Mouse (Mus musculus) lung, embryonic 14.5 days (tissue): ENCODE results near the gene Slitrk5. TPM values are rescaled to one million over a fixed set of nuclear protein-coding genes. Genes with fewer than 3 reads are reported as not detected.
A peak's percentile ranks its signal among the peaks of the same experiment; 100 is the strongest.
"Not testable (repeated sequence)": the region's sequence is repeated elsewhere in the genome, so short reads cannot be mapped to it uniquely, and the experiment has no call there.

Source experiments
- ATAC-seq: fragments of 200-750 bp; cut with Nextera tagmentation; 2 replicates; pipeline ENCODE4 v1.8.0; 2017; ENCODE audit warnings: mild to moderate bottlenecking, moderate TSS enrichment, moderate library complexity; ENCODE audit not compliant: insufficient read depth
- DNase-seq: peaks from one replicate; pipeline ENCODE4 v3.0.0-alpha.2; 2015
- H3K27ac ChIP-seq: fragments of 300-500 bp; sonication (generic); 2 replicates; pipeline ENCODE4 v1.5.1; 2014; ENCODE audit warnings: low read depth, mild to moderate bottlenecking, moderate library complexity
- H3K27me3 ChIP-seq: fragments of 300-500 bp; sonication (generic); 2 replicates; pipeline ENCODE4 v1.6.1; 2014; ENCODE audit warnings: low read length, control low read depth; ENCODE audit not compliant: insufficient read depth
- H3K36me3 ChIP-seq: fragments of 300-500 bp; sonication (generic); 2 replicates; pipeline ENCODE4 v1.6.1; 2014; ENCODE audit warnings: control low read depth; ENCODE audit not compliant: insufficient read depth
- H3K4me1 ChIP-seq: fragments of 300-500 bp; sonication (generic); 2 replicates; pipeline ENCODE4 v1.6.1; 2014; ENCODE audit warnings: antibody characterized with exemption, control low read depth; ENCODE audit not compliant: insufficient read depth
- H3K4me2 ChIP-seq: fragments of 300-500 bp; sonication (generic); 2 replicates; pipeline ENCODE4 v1.6.1; 2014; ENCODE audit warnings: mild to moderate bottlenecking
- H3K4me3 ChIP-seq: fragments of 300-500 bp; sonication (generic); 2 replicates; pipeline ENCODE4 v1.5.1; 2014; ENCODE audit warnings: low read depth, low read length
- H3K9ac ChIP-seq: fragments of 300-500 bp; sonication (generic); 2 replicates; pipeline ENCODE4 v1.6.1; 2014
- H3K9me3 ChIP-seq: fragments of 300-500 bp; sonication (generic); 2 replicates; pipeline ENCODE4 v1.6.1; 2016; ENCODE audit warnings: low read depth, low read length, control low read depth
- CTCF ChIP-seq: IDR thresholded peaks from 2 replicates; pipeline ENCODE4 v1.5.1; 2016; ENCODE audit warnings: antibody characterized with exemption, low read depth
- WGBS: fragments of 180-500 bp; shearing (Covaris S2); extraction: QIAGEN DNeasy Blood & Tissue Kit; methylation state at CpG from one replicate; pipeline ENCODE4 v1.1.7; 2014; 5-methylcytosine and 5-hydroxymethylcytosine counted together
- polyA plus RNA-seq: library from polyadenylated mRNA; unstranded; fragments of >200 nt; fragmentation: Nextera tagmentation; extraction: Ambion mirVana; gene quantifications from 2 replicates; pipeline ENCODE4 v1.2.1, GENCODE M21; 2014

The Slitrk5 gene
- polyA plus RNA-seq, 1 experiment from 2014 or later = 0.47 TPM

GRCm38 (mm10) chr14:111680271-111680670 lies 5.4 kb downstream of the Slitrk5 start:
- no peaks in the 10 kb centered on the region for H3K9me3 ChIP-seq
- H3K4me1 ChIP-seq = no peaks in the 10 kb centered on the region
- 57% methylated on average over 8 of the region's 8 CpGs for WGBS
- no peak for ATAC-seq
- peak; percentile 6 for DNase-seq
- no peak overlapping the region for H3K9ac ChIP-seq
- no peaks in the 10 kb centered on the region for H3K36me3 ChIP-seq
- no peak overlapping the region for H3K4me2 ChIP-seq
- H3K27ac ChIP-seq = no peak overlapping the region
- TF ChIP-seq CTCF = no peak
- no peak overlapping the region for H3K4me3 ChIP-seq
- peaks cover 43% of the 10 kb centered on the region for H3K27me3 ChIP-seq

GRCm38 (mm10) chr14:111681092-111681708 lies 6.3 kb downstream of the Slitrk5 start:
- H3K4me2 ChIP-seq = peak overlapping the region; percentile 90
- peak overlapping the region; percentile 39 for H3K9ac ChIP-seq
- H3K36me3 ChIP-seq = no peaks in the 10 kb centered on the region
- peak overlapping the region; percentile 45 for H3K4me3 ChIP-seq
- no peak for TF ChIP-seq CTCF
- DNase-seq (peak; percentile 36), ATAC-seq (peak; percentile 35)
- H3K9me3 ChIP-seq = no peaks in the 10 kb centered on the region
- under 1% methylated on average over 38 of the region's 38 CpGs for WGBS
- no peak overlapping the region for H3K27ac ChIP-seq
- peaks cover 43% of the 10 kb centered on the region for H3K27me3 ChIP-seq
- no peaks in the 10 kb centered on the region for H3K4me1 ChIP-seq

- H3K4me3 ChIP-seq = peak overlapping the region; percentile 45
- H3K27ac ChIP-seq = no peak overlapping the region
- H3K9me3 ChIP-seq = no peaks in the 10 kb centered on the region
- no peaks in the 10 kb centered on the region for H3K4me1 ChIP-seq
- no peak for TF ChIP-seq CTCF
- H3K36me3 ChIP-seq = no peaks in the 10 kb centered on the region
- DNase-seq (peak; percentile 25), ATAC-seq (no peak)
- peak overlapping the region; percentile 90 for H3K4me2 ChIP-seq
- 4% methylated on average over 13 of the region's 13 CpGs for WGBS
- H3K9ac ChIP-seq = peak overlapping the region; percentile 39
- peaks cover 40% of the 10 kb centered on the region for H3K27me3 ChIP-seq
These were observed 6.9 kb downstream of the Slitrk5 start for GRCm38 (mm10) chr14:111681773-111682172.

- H3K36me3 ChIP-seq = no peaks in the 10 kb centered on the region
- no peaks in the 10 kb centered on the region for H3K9me3 ChIP-seq
- ATAC-seq (no peak), DNase-seq (peak; percentile 22)
- no peak overlapping the region for H3K4me2 ChIP-seq
- 65% methylated on average over 4 of the region's 4 CpGs for WGBS
- peaks cover 29% of the 10 kb centered on the region for H3K27me3 ChIP-seq
- TF ChIP-seq CTCF = no peak
- no peak overlapping the region for H3K27ac ChIP-seq
- no peak overlapping the region for H3K9ac ChIP-seq
- no peak overlapping the region for H3K4me3 ChIP-seq
- H3K4me1 ChIP-seq = no peaks in the 10 kb centered on the region
These were observed 8.6 kb downstream of the Slitrk5 start for GRCm38 (mm10) chr14:111683543-111683942.

GRCm38 (mm10) chr14:111690139-111690538 lies 15.2 kb downstream of the Slitrk5 start:
- H3K27ac ChIP-seq, DNase-seq, H3K9me3 ChIP-seq, H3K9ac ChIP-seq, H3K4me3 ChIP-seq, H3K36me3 ChIP-seq, H3K4me2 ChIP-seq, H3K4me1 ChIP-seq, H3K27me3 ChIP-seq, ATAC-seq: not testable (repeated sequence)
- 51% methylated on average over 1 of the region's 1 CpGs for WGBS

- Histone ChIP-seq H3K9me3 (no peaks in the 10 kb centered on the region), H3K4me2 (no peak overlapping the region), H3K36me3 (no peaks in the 10 kb centered on the region), H3K27ac (no peak overlapping the region), H3K4me3 (no peak overlapping the region), H3K9ac (no peak overlapping the region), H3K4me1 (no peaks in the 10 kb centered on the region), H3K27me3 (no peaks in the 10 kb centered on the region)
- WGBS = 69% methylated on average over 2 of the region's 2 CpGs
- ATAC-seq (no peak), DNase-seq (no peak)
- no peak for TF ChIP-seq CTCF
These were observed 54.9 kb downstream of the Slitrk5 start for GRCm38 (mm10) chr14:111729833-111730232.
